Mouse (Mus musculus): ENCODE results near the gene Arl4a.

DNA sequence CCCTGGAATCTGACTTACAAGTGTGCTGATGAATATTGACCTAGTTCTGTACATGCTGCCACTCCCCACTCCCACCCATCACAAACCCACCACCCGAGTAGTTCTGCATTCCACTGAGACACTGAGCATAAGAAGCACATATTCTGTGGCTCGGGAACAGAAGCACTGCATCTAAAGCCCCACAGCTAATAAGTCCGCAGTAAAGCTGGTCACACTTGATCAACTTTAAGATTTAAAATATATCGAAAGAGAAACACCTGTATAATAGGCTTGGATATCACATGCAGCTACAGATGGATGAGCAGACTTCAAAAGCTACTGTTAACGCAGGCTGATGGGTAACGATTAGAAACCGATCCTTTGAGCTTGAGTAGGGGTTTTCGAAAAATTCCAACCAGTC is 78.7 kb downstream of the Arl4a start:
- TF ChIP-seq CTCF (IDR thresholded peaks at IDR 0.05; ENCODE audit: low read depth, low read length), result no peak
- TF ChIP-seq GATA1 (IDR thresholded peaks at IDR 0.05; ENCODE audit: borderline replicate concordance, low read length), result no peak
- no peak for TF ChIP-seq POLR2AphosphoS5 (IDR thresholded peaks at IDR 0.05; ENCODE audit: insufficient replicate concordance, low read depth, low read length)
- no peak for TF ChIP-seq TAL1 (conservative IDR thresholded peaks at IDR 0.05; ENCODE audit: low read depth, low read length)
- TF ChIP-seq GATA2 (IDR thresholded peaks at IDR 0.05; ENCODE audit: borderline replicate concordance, low read depth, low read length), result no peak

Measured in G1E (cell line).